Mouse (Mus musculus) kidney, adult 2 months (tissue): ENCODE measurements around the gene Axin2.

Experiments
- CTCF ChIP-seq: fragments of 200-500 bp; conservative IDR thresholded peaks from 2 replicates; pipeline ENCODE4 v1.5.1; 2011; ENCODE audit warnings: low read depth, mild to moderate bottlenecking, control low read depth, low read length, moderate library complexity, mixed read lengths; ENCODE audit not compliant: insufficient read depth, insufficient read length
- POLR2A ChIP-seq: fragments of 200-500 bp; IDR thresholded peaks from one replicate; pipeline ENCODE4 v1.6.1; 2011; ENCODE audit warnings: low read depth, low read length, control low read depth

DNA sequence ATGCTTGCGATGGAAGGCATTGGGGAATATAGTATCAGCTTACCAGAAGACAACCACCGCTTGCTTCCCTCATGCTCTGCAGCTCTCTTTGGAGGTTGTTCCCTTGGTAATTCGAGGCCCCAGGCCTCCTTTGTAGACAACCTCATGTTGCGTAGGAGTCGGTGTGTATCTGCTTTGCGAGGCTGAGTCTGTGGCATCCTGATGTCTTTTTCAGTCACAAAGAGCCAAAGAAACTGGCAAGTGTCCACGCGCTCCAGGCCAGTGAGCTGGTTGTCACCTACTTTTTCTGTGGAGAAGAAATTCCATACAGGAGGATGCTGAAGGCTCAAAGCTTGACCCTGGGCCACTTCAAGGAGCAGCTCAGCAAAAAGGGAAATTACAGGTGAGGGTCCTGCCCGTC lies 25.5 kb downstream of the Axin2 start:
- TF ChIP-seq CTCF (no peak), POLR2A (no peak)
